Mouse (Mus musculus) erythroblast, adult 5-6 weeks (primary cell): ENCODE measurements around the gene Foxo6. TPM values are rescaled to one million over a fixed set of nuclear protein-coding genes. Genes with fewer than 3 reads are reported as not detected.

Experiments
- ATAC-seq: replicated peaks from 2 replicates; pipeline ENCODE4 v1.8.0; 2016; ENCODE audit warnings: moderate number of reproducible peaks, mild to moderate bottlenecking, moderate TSS enrichment, inconsistent platforms; ENCODE audit not compliant: poor library complexity, low FRiP score, severe bottlenecking
- total RNA-seq, 2 experiments: library from RNA; stranded (forward) in 1 of 2; stranded (reverse) in 1 of 2; fragments of 150-400 nt in 1 of 2; fragments of 200-764, 138-1000 nt in 1 of 2; gene quantifications; 2 replicates each; pipeline versions ENCODE4 v1.2.3 to v1.2.4; 2015 to 2017; ENCODE audit warnings: low replicate concordance in 2 of 2

Gene Foxo6
- total RNA-seq, 2 experiments from 2014 or later: not detected

DNA sequence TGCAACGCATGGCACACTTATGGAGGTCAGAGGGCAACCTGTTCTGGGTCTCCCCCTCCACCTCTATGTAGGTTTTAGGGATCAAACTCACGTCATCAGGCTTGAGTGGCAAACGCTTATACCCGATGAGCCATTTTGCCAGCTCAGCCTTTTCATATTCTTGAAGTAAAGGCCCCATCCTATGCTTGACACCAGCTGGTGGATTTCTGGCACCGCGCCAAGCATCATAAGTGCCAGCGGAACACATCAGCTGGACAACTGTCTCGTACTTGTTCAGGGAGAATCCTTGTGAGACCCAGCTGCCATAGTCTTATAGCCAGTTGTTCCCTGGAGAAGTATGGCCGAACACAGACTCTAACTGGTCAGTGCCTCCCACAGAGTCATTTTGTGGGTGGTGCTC is 68.3 kb downstream of the Foxo6 start:
- ATAC-seq: no peak

Other genes with a start within 250 kb of the Foxo6 start
- not detected in 2 replicates for gene AL607142.1, start 222.4 kb downstream of the Foxo6 start, total RNA-seq (2015; ENCODE audit: low replicate concordance)
- not detected in 2 replicates for gene AL607142.1, start 222.4 kb downstream of the Foxo6 start, total RNA-seq (2017; ENCODE audit: low replicate concordance)
- not detected in 2 replicates for gene Edn2, start 126.1 kb downstream of the Foxo6 start, total RNA-seq (2015; ENCODE audit: low replicate concordance)
- gene Edn2, start 126.1 kb downstream of the Foxo6 start, total RNA-seq (2017; ENCODE audit: low replicate concordance): not detected in 2 replicates
- 7.3 and 9.8 TPM in 2 replicates for gene Scmh1, start 117.9 kb upstream of the Foxo6 start, total RNA-seq (2015; ENCODE audit: low replicate concordance)
- 3.2 and 4.7 TPM in 2 replicates for gene Scmh1, start 117.9 kb upstream of the Foxo6 start, total RNA-seq (2017; ENCODE audit: low replicate concordance)
- not detected in 2 replicates for gene Slfnl1, start 244.9 kb upstream of the Foxo6 start, total RNA-seq (2015; ENCODE audit: low replicate concordance)
- gene Slfnl1, start 244.9 kb upstream of the Foxo6 start, total RNA-seq (2017; ENCODE audit: low replicate concordance): not detected in 2 replicates